Mouse (Mus musculus) colon, adult 2 months (tissue): ENCODE data around the gene Gm28778. TPM values are rescaled to one million over a fixed set of nuclear protein-coding genes. Genes with fewer than 3 reads are reported as not detected.

Source experiments
- polyA plus RNA-seq: library from polyadenylated mRNA; depleted of rRNA; stranded (reverse); fragments of >200 nt; gene quantifications from 2 replicates; pipeline ENCODE4 v1.2.3, GENCODE M21; 2012; rRNA removed

Gm28778 gene
- polyA plus RNA-seq = 20.6 and 26.4 TPM in 2 replicates

GRCm38 (mm10) chr1:53296581-53297383 lies at the start of gene Gm28778, which contains the start of the genes Pms1 and Ormdl1:
Gm28778 (plus strand) TSS chr1:53297111.
Pms1 (minus strand) TSS chr1:53297018.
Ormdl1 (plus strand) TSS chr1:53297095.

GRCm38 (mm10) chr1:53312989-53313967 lies 16.4 kb downstream of the Gm28778 start, which contains the start of gene Osgepl1:
Osgepl1 (plus strand) TSS chr1:53313624.

GRCm38 (mm10) chr1:53352327-53353261 lies 55.7 kb downstream of the Gm28778 start, which contains the start of the genes Asdurf, Gm28551 and Asnsd1:
Asdurf (minus strand) TSS chr1:53352619.
Gm28551 (minus strand) TSS chr1:53352667.
Asnsd1 (minus strand) TSS chr1:53352752.

Other genes with a start within 250 kb of the Gm28778 start
- gene Mstn, start 235.5 kb upstream of the Gm28778 start, polyA plus RNA-seq = not detected in 2 replicates
- gene 1700019A02Rik, start 109.5 kb upstream of the Gm28778 start, polyA plus RNA-seq = not detected in 2 replicates
- 0.80 and 1.1 TPM in 2 replicates for gene Pms1, start 93 bp upstream of the Gm28778 start, polyA plus RNA-seq
- 3.5 and 4.3 TPM in 2 replicates for gene Ormdl1, start within 50 bp of the Gm28778 start, polyA plus RNA-seq
- gene Osgepl1, start 16.5 kb downstream of the Gm28778 start, polyA plus RNA-seq = 1.3 and 1.5 TPM in 2 replicates
- gene Asdurf, start 55.5 kb downstream of the Gm28778 start, polyA plus RNA-seq = not detected in 2 replicates
- not detected in 2 replicates for gene Gm28551, start 55.6 kb downstream of the Gm28778 start, polyA plus RNA-seq
- gene Asnsd1, start 55.6 kb downstream of the Gm28778 start, polyA plus RNA-seq = 3.1 and 3.2 TPM in 2 replicates